Mouse (Mus musculus): ENCODE data around the gene Ptpru. TPM values are rescaled to one million over a fixed set of nuclear protein-coding genes. Genes with fewer than 3 reads are reported as not detected.

Gene Ptpru
- total RNA-seq, 2 experiments from 2014 or later: 63.8 to 64.9 TPM

GRCm38 (mm10) chr4:131798968-131799367 is 39.1 kb downstream of the Ptpru start:
- DNase-seq (ENCODE audit: low spot score in 2 of 2): no peak
- intact Hi-C loops (cut with DNase I): no loop called here

- intact Hi-C loops (cut with DNase I): no loop called here
- no peak for DNase-seq (ENCODE audit: low spot score in 2 of 2)
These were observed 40.2 kb downstream of the Ptpru start for GRCm38 (mm10) chr4:131797920-131798319.

GRCm38 (mm10) chr4:131797483-131797882 is 40.6 kb downstream of the Ptpru start:
- peak in 1 of 2 experiments; percentile 39 for DNase-seq (ENCODE audit: low spot score in 2 of 2)
- intact Hi-C loops (cut with DNase I): no loop called here

GRCm38 (mm10) chr4:131796312-131797080 is 41.6 kb downstream of the Ptpru start:
- intact Hi-C loops (cut with DNase I): no loop called here
- no peak for DNase-seq (ENCODE audit: low spot score in 2 of 2)

GRCm38 (mm10) chr4:131786800-131787199 is 51.3 kb downstream of the Ptpru start:
- DNase-seq (ENCODE audit: low spot score in 2 of 2): no peak
- intact Hi-C loops (cut with DNase I): no loop called here

GRCm38 (mm10) chr4:131784034-131784433 is 54.1 kb downstream of the Ptpru start:
- intact Hi-C loops (cut with DNase I): loop anchor here (5.0 kb wide), 1 partner anchor 48 kb away; no protein-coding TSS in a partner anchor
- peak; percentile 40 to 63 for DNase-seq (ENCODE audit: low spot score in 2 of 2)

- peak; percentile 34 to 45 for DNase-seq (ENCODE audit: low spot score in 2 of 2)
- intact Hi-C loops (cut with DNase I): loop anchor here (5.0 kb wide), 1 partner anchor 51 kb away; no protein-coding TSS in a partner anchor
These were observed 57.1 kb downstream of the Ptpru start for GRCm38 (mm10) chr4:131781023-131781422.

GRCm38 (mm10) chr4:131778616-131779275 is 59.3 kb downstream of the Ptpru start:
- DNase-seq (ENCODE audit: low spot score in 2 of 2): no peak
- intact Hi-C loops (cut with DNase I): no loop called here

GRCm38 (mm10) chr4:131771384-131771783 is 66.7 kb downstream of the Ptpru start:
- intact Hi-C loops (cut with DNase I): no loop called here
- DNase-seq (ENCODE audit: low spot score in 2 of 2): peak in 1 of 2 experiments; percentile 18

GRCm38 (mm10) chr4:131763911-131764310 is 74.2 kb downstream of the Ptpru start:
- DNase-seq (ENCODE audit: low spot score in 2 of 2): no peak
- intact Hi-C loops (cut with DNase I): loop anchor here (5.0 kb wide), 1 partner anchor 42 kb away; no protein-coding TSS in a partner anchor

GRCm38 (mm10) chr4:131763479-131763878 is 74.6 kb downstream of the Ptpru start:
- DNase-seq (ENCODE audit: low spot score in 2 of 2): peak; percentile 23 to 49
- intact Hi-C loops (cut with DNase I): loop anchor here (5.0 kb wide), 1 partner anchor 41 kb away; no protein-coding TSS in a partner anchor

GRCm38 (mm10) chr4:131762211-131762784 is 75.8 kb downstream of the Ptpru start:
- intact Hi-C loops (cut with DNase I): loop anchor here (5.0 kb wide), 1 partner anchor 40 kb away; no protein-coding TSS in a partner anchor
- DNase-seq (ENCODE audit: low spot score in 2 of 2): peak; percentile 26 to 82

GRCm38 (mm10) chr4:131752204-131752837 is 85.8 kb downstream of the Ptpru start:
- no peak for DNase-seq (ENCODE audit: low spot score in 2 of 2)
- intact Hi-C loops (cut with DNase I): no loop called here

- peak; percentile 61 to 71 for DNase-seq (ENCODE audit: low spot score in 2 of 2)
- intact Hi-C loops (cut with DNase I): no loop called here
These were observed 86.5 kb downstream of the Ptpru start for GRCm38 (mm10) chr4:131751561-131751960.

- intact Hi-C loops (cut with DNase I): no loop called here
- no peak for DNase-seq (ENCODE audit: low spot score in 2 of 2)
These were observed 88.3 kb downstream of the Ptpru start for GRCm38 (mm10) chr4:131749802-131750201.

- DNase-seq (ENCODE audit: low spot score in 2 of 2): no peak
These were observed 93.4 kb downstream of the Ptpru start for GRCm38 (mm10) chr4:131744685-131745043.

GRCm38 (mm10) chr4:131743831-131744684 is 94.0 kb downstream of the Ptpru start:
- DNase-seq (ENCODE audit: low spot score in 2 of 2): no peak
- intact Hi-C loops (cut with DNase I): no loop called here

More at GRCm38 (mm10) chr4:131744685-131745043, 93.4 kb downstream of the Ptpru start:
- intact Hi-C loops (cut with DNase I): no loop called here

- intact Hi-C loops (cut with DNase I): no loop called here
These were observed 95.1 kb downstream of the Ptpru start for GRCm38 (mm10) chr4:131743031-131743430.

GRCm38 (mm10) chr4:131740621-131741020 is 97.5 kb downstream of the Ptpru start:
- intact Hi-C loops (cut with DNase I): no loop called here
- DNase-seq (ENCODE audit: low spot score in 2 of 2): no peak

More at GRCm38 (mm10) chr4:131743031-131743430, 95.1 kb downstream of the Ptpru start:
- DNase-seq (ENCODE audit: low spot score in 2 of 2): no peak

Measured in left cerebral cortex, postnatal 14 days (tissue).